Mouse (Mus musculus): ENCODE results near the gene Fhl3. TPM values are rescaled to one million over a fixed set of nuclear protein-coding genes. Genes with fewer than 3 reads are reported as not detected.
"Not testable (repeated sequence)": the region's sequence is repeated elsewhere in the genome, so short reads cannot be mapped to it uniquely, and the experiment has no call there.

The Fhl3 gene
- total RNA-seq, 1 experiment, result 13.7 TPM

GRCm38 (mm10) chr4:124703881-124704796, 3.6 kb downstream of the Fhl3 start:
- in situ Hi-C loops (cut with MboI; ENCODE audit: low sequenced_read_pairs in 2 of 2, unreplicated experiment in 2 of 2), result no loop called here
- no peak overlapping the region for H3K27ac ChIP-seq (ENCODE audit: insufficient read depth, low read depth, low read length, poor library complexity, severe bottlenecking)
- no peaks in the 10 kb centered on the region for H3K9me3 ChIP-seq (ENCODE audit: control insufficient read depth, insufficient read depth, low read depth, low read length)
- no peak overlapping the region for H3K9ac ChIP-seq (ENCODE audit: insufficient read depth, low read depth, low read length, poor library complexity, severe bottlenecking)
- DNase-seq (ENCODE audit: low read depth, low spot score), result no peak
- TF ChIP-seq ZC3H11A (IDR thresholded peaks at IDR 0.05; ENCODE audit: borderline replicate concordance, low read depth, low read length) (no peak), MAFK (IDR thresholded peaks at IDR 0.05; ENCODE audit: insufficient read depth, low read depth, low read length) (no peak), HCFC1 (IDR thresholded peaks at IDR 0.05; ENCODE audit: borderline replicate concordance, insufficient read depth, low read length) (no peak), ZNF384 (IDR thresholded peaks at IDR 0.05; ENCODE audit: low read depth, low read length) (no peak), CHD2 (IDR thresholded peaks at IDR 0.05; ENCODE audit: low read depth, low read length) (no peak)
- H3K4me3 ChIP-seq (ENCODE audit: insufficient read depth in 1 of 2, low read depth in 1 of 2, low read length in 2 of 2, poor library complexity in 1 of 2, severe bottlenecking in 1 of 2), result no peak overlapping the region
- peaks cover 4% of the 10 kb centered on the region; the same call in 1 of the 2 replicates for H3K36me3 ChIP-seq (ENCODE audit: control insufficient read depth, insufficient read depth, low read length, poor library complexity, severe bottlenecking)
- H3K4me1 ChIP-seq (ENCODE audit: control insufficient read depth in 2 of 2, insufficient read depth in 2 of 2, low read length in 2 of 2, poor library complexity in 1 of 2), result peaks cover 6 to 44% of the 10 kb centered on the region in 2 experiments

GRCm38 (mm10) chr4:124704797-124705474, 4.4 kb downstream of the Fhl3 start:
- H3K36me3 ChIP-seq (ENCODE audit: control insufficient read depth, insufficient read depth, low read length, poor library complexity, severe bottlenecking), result peaks cover 4% of the 10 kb centered on the region; the same call in 1 of the 2 replicates
- H3K4me3 ChIP-seq (ENCODE audit: insufficient read depth in 1 of 2, low read depth in 1 of 2, low read length in 2 of 2, poor library complexity in 1 of 2, severe bottlenecking in 1 of 2), result no peak overlapping the region
- H3K4me1 ChIP-seq (ENCODE audit: control insufficient read depth in 2 of 2, insufficient read depth in 2 of 2, low read length in 2 of 2, poor library complexity in 1 of 2), result peaks cover 3 to 45% of the 10 kb centered on the region in 2 experiments
- no peak overlapping the region for H3K9ac ChIP-seq (ENCODE audit: insufficient read depth, low read depth, low read length, poor library complexity, severe bottlenecking)
- H3K27ac ChIP-seq (ENCODE audit: insufficient read depth, low read depth, low read length, poor library complexity, severe bottlenecking), result no peak overlapping the region
- H3K9me3 ChIP-seq (ENCODE audit: control insufficient read depth, insufficient read depth, low read depth, low read length), result no peaks in the 10 kb centered on the region
- in situ Hi-C loops (cut with MboI; ENCODE audit: low sequenced_read_pairs in 2 of 2, unreplicated experiment in 2 of 2), result no loop called here
- TF ChIP-seq CHD2 (IDR thresholded peaks at IDR 0.05; ENCODE audit: low read depth, low read length), result no peak
- TF ChIP-seq ZNF384 (IDR thresholded peaks at IDR 0.05; ENCODE audit: low read depth, low read length), result no peak
- no peak for TF ChIP-seq MAFK (IDR thresholded peaks at IDR 0.05; ENCODE audit: insufficient read depth, low read depth, low read length)
- TF ChIP-seq HCFC1 (IDR thresholded peaks at IDR 0.05; ENCODE audit: borderline replicate concordance, insufficient read depth, low read length), result no peak
- no peak for TF ChIP-seq ZC3H11A (IDR thresholded peaks at IDR 0.05; ENCODE audit: borderline replicate concordance, low read depth, low read length)
- no peak for DNase-seq (ENCODE audit: low read depth, low spot score)

GRCm38 (mm10) chr4:124705661-124706269, 5.3 kb downstream of the Fhl3 start:
- Histone ChIP-seq H3K4me3 (ENCODE audit: insufficient read depth in 1 of 2, low read depth in 1 of 2, low read length in 2 of 2, poor library complexity in 1 of 2, severe bottlenecking in 1 of 2) (no peak overlapping the region), H3K36me3 (ENCODE audit: control insufficient read depth, insufficient read depth, low read length, poor library complexity, severe bottlenecking) (peaks cover 4% of the 10 kb centered on the region; the same call in 1 of the 2 replicates), H3K27ac (ENCODE audit: insufficient read depth, low read depth, low read length, poor library complexity, severe bottlenecking) (no peak overlapping the region), H3K4me1 (ENCODE audit: control insufficient read depth in 2 of 2, insufficient read depth in 2 of 2, low read length in 2 of 2, poor library complexity in 1 of 2) (peaks cover 4 to 45% of the 10 kb centered on the region in 2 experiments; a peak in 3 of 4 replicates), H3K9ac (ENCODE audit: insufficient read depth, low read depth, low read length, poor library complexity, severe bottlenecking) (no peak overlapping the region; the same call in 1 of the 2 replicates), H3K9me3 (ENCODE audit: control insufficient read depth, insufficient read depth, low read depth, low read length) (no peaks in the 10 kb centered on the region)
- TF ChIP-seq ZC3H11A (IDR thresholded peaks at IDR 0.05; ENCODE audit: borderline replicate concordance, low read depth, low read length), result no peak
- TF ChIP-seq MAFK (IDR thresholded peaks at IDR 0.05; ENCODE audit: insufficient read depth, low read depth, low read length), result peak; percentile 92
- in situ Hi-C loops (cut with MboI; ENCODE audit: low sequenced_read_pairs in 2 of 2, unreplicated experiment in 2 of 2), result no loop called here
- DNase-seq (ENCODE audit: low read depth, low spot score), result no peak

- H3K4me1 ChIP-seq (ENCODE audit: control insufficient read depth in 2 of 2, insufficient read depth in 2 of 2, low read length in 2 of 2, poor library complexity in 1 of 2), result peaks cover 4 to 34% of the 10 kb centered on the region in 2 experiments; a peak in 3 of 4 replicates
Measured at GRCm38 (mm10) chr4:124707381-124708199, 7.1 kb downstream of the Fhl3 start.

More at GRCm38 (mm10) chr4:124707381-124708199, 7.1 kb downstream of the Fhl3 start:
- H3K9me3 ChIP-seq (ENCODE audit: control insufficient read depth, insufficient read depth, low read depth, low read length); in situ Hi-C loops (cut with MboI; ENCODE audit: low sequenced_read_pairs in 2 of 2, unreplicated experiment in 2 of 2); DNase-seq (ENCODE audit: low read depth, low spot score); H3K36me3 ChIP-seq (ENCODE audit: control insufficient read depth, insufficient read depth, low read length, poor library complexity, severe bottlenecking); H3K27ac ChIP-seq (ENCODE audit: insufficient read depth, low read depth, low read length, poor library complexity, severe bottlenecking); H3K9ac ChIP-seq (ENCODE audit: insufficient read depth, low read depth, low read length, poor library complexity, severe bottlenecking): not testable (repeated sequence)
- peak overlapping the region; percentile 22 to 45; a peak in 2 of 4 replicates for H3K4me3 ChIP-seq (ENCODE audit: insufficient read depth in 1 of 2, low read depth in 1 of 2, low read length in 2 of 2, poor library complexity in 1 of 2, severe bottlenecking in 1 of 2)
